Mouse (Mus musculus) kidney, embryonic 16.5 days (tissue): ENCODE results near the gene A730071L15Rik. TPM values are rescaled to one million over a fixed set of nuclear protein-coding genes. Genes with fewer than 3 reads are reported as not detected.

Experiments used
- ATAC-seq: fragments of 200-750 bp; cut with Nextera tagmentation; 2 replicates; pipeline ENCODE4 v1.8.0; 2017; ENCODE audit warnings: moderate TSS enrichment; ENCODE audit not compliant: low FRiP score, low TSS enrichment
- H3K27ac ChIP-seq: fragments of 300-500 bp; sonication (generic); 2 replicates; pipeline ENCODE4 v1.5.1; 2014; ENCODE audit warnings: low read length
- H3K27me3 ChIP-seq: fragments of 300-500 bp; sonication (generic); 2 replicates; pipeline ENCODE4 v1.6.1; 2014; ENCODE audit warnings: low read length, control low read depth, mixed read lengths; ENCODE audit not compliant: insufficient read depth
- H3K36me3 ChIP-seq: fragments of 300-500 bp; sonication (generic); 2 replicates; pipeline ENCODE4 v1.6.1; 2014; ENCODE audit warnings: low read length, control low read depth, mixed read lengths; ENCODE audit not compliant: insufficient read depth
- H3K4me1 ChIP-seq: fragments of 300-500 bp; sonication (generic); 2 replicates; pipeline ENCODE4 v1.6.1; 2014; ENCODE audit warnings: low read length, control low read depth, mixed read lengths; ENCODE audit not compliant: insufficient read depth
- H3K4me2 ChIP-seq: fragments of 300-500 bp; sonication (generic); replicated peaks from 2 replicates; pipeline ENCODE4 v1.6.1; 2014; ENCODE audit warnings: low read depth, low read length
- H3K4me3 ChIP-seq: fragments of 300-500 bp; sonication (generic); 2 replicates; pipeline ENCODE4 v1.5.1; 2014; ENCODE audit warnings: mild to moderate bottlenecking, low read length
- H3K9ac ChIP-seq: fragments of 300-500 bp; sonication (generic); replicated peaks from 2 replicates; pipeline ENCODE4 v1.6.1; 2014; ENCODE audit warnings: low read length
- H3K9me3 ChIP-seq: fragments of 300-500 bp; sonication (generic); 2 replicates; pipeline ENCODE4 v1.6.1; 2016; ENCODE audit warnings: low read length, control low read depth
- WGBS: fragments of 180-500 bp; shearing (Covaris S2); extraction: QIAGEN DNeasy Blood & Tissue Kit; methylation state at CpG from one replicate; pipeline ENCODE4 v1.1.7; 2014; 5-methylcytosine and 5-hydroxymethylcytosine counted together
- polyA plus RNA-seq: library from polyadenylated mRNA; unstranded; fragments of >200 nt; fragmentation: Nextera tagmentation; extraction: Ambion mirVana; gene quantifications from 2 replicates; pipeline ENCODE4 v1.2.1, GENCODE M21; 2015

The A730071L15Rik gene
- polyA plus RNA-seq, 1 experiment from 2014 or later: 0.49 TPM

DNA sequence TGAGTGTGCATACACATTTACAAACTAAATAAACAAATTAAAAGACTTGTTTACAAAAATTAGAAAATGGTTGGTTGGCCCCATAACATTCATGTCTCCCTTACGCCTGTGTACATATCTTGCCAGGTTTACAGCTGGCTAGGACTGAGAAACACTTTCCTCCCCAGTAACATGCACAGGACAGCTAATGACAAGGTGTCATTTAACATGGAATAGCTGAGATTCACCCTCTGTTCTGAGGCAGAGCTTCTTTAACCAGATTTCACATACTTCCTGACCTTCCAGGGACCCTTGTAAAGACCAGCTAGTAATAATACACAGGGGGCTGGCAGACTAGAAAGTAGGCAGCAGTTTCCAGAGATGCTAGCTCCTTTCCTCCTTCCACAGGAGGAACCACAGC lies 8.3 kb downstream of the A730071L15Rik start:
- Histone ChIP-seq H3K4me2 (no peak overlapping the region), H3K9me3 (peaks cover 7% of the 10 kb centered on the region), H3K27ac (no peak overlapping the region), H3K4me3 (no peak overlapping the region), H3K4me1 (no peaks in the 10 kb centered on the region), H3K9ac (no peak overlapping the region), H3K36me3 (no peaks in the 10 kb centered on the region), H3K27me3 (no peaks in the 10 kb centered on the region)
- no peak for ATAC-seq
- 91% methylated on average over 1 of the region's 1 CpGs for WGBS

DNA sequence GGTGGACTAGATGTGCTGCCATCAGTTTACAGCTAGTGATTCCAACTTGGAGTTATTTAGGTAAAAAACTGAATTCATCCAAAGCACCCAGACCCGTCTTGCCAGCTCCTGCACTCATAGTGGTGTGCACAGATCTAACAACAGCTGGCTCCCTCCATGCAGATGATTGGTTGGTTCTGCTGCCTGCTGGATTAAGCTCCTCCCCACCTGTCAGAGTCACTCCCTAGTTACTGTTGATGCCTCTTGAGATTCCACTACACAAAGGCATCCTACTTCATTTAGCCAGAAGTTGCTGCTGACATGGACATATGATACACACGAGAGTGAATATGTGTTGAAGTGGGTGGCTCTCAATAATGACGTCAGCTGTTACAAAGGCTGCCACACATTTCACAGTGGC lies 17.0 kb downstream of the A730071L15Rik start:
- no peak overlapping the region for H3K4me2 ChIP-seq
- no peaks in the 10 kb centered on the region for H3K9me3 ChIP-seq
- no peak overlapping the region for H3K4me3 ChIP-seq
- no peaks in the 10 kb centered on the region for H3K27me3 ChIP-seq
- no peak for ATAC-seq
- H3K27ac ChIP-seq: no peak overlapping the region
- H3K4me1 ChIP-seq: no peaks in the 10 kb centered on the region
- no peak overlapping the region for H3K9ac ChIP-seq
- WGBS: 58% methylated on average over 3 of the region's 3 CpGs
- no peaks in the 10 kb centered on the region for H3K36me3 ChIP-seq

DNA sequence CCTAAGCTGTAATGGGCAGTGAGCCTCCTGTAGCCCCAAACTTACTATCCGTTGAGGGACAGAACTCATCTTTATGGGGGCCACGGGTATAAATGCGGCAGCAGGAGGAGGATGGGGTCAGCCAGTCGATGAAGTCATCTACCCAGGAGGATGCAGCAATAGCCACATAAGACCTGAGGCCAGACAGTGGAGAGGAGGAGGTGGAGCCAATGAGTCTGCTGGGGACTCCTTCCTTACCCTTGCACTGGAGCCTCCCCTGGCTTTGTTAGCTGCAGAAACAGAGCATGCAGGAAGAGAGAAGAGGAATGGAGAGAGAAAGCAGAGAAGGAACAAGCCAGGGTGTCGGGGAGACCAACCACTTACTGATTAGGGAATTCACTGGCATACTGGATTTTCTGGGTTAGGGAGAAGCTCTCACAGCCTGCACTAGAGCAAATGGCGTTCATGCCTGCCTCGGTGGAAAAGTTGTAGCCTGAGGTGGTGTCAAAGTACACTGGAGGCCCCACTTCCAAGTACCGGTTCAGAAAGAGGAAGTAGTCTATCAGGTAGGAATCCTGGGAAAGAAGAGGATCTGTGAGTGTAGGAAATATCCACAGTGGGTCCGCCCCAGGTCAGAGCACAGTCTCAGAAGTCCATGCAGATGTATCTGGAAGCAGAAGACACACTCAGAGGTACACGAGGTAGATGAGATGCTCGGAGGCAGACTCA lies 18.5 kb downstream of the A730071L15Rik start:
- no peaks in the 10 kb centered on the region for H3K27me3 ChIP-seq
- no peak for ATAC-seq
- no peak overlapping the region for H3K9ac ChIP-seq
- no peak overlapping the region for H3K4me3 ChIP-seq
- no peak overlapping the region for H3K4me2 ChIP-seq
- H3K36me3 ChIP-seq: no peaks in the 10 kb centered on the region
- H3K27ac ChIP-seq: no peak overlapping the region
- H3K4me1 ChIP-seq: no peaks in the 10 kb centered on the region
- no peaks in the 10 kb centered on the region for H3K9me3 ChIP-seq
- 76% methylated on average over 11 of the region's 11 CpGs for WGBS

DNA sequence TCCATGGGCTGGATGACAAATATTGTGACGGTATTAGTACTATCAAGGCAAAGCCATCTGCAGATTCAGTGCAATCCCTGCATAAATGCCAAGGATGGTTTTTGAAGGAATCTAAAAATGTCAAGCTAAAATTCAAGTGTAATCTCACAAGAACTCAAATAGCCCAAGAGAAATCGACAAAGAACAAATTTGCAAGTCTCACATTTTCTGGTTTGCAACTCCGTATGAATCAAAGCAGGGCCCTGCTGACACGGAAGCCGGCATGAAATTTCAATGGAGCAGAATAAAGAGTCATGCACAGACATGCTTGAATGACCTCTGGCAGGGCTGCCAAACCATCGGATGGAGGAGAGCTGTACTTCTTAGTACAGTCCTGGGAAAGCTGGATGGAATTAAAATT lies 20.1 kb downstream of the A730071L15Rik start:
- ATAC-seq: no peak
- H3K4me1 ChIP-seq: no peaks in the 10 kb centered on the region
- H3K27me3 ChIP-seq: no peaks in the 10 kb centered on the region
- no peak overlapping the region for H3K4me3 ChIP-seq
- WGBS: 72% methylated on average over 6 of the region's 6 CpGs
- H3K27ac ChIP-seq: no peak overlapping the region
- no peak overlapping the region for H3K9ac ChIP-seq
- H3K36me3 ChIP-seq: no peaks in the 10 kb centered on the region
- H3K9me3 ChIP-seq: no peaks in the 10 kb centered on the region
- H3K4me2 ChIP-seq: no peak overlapping the region

DNA sequence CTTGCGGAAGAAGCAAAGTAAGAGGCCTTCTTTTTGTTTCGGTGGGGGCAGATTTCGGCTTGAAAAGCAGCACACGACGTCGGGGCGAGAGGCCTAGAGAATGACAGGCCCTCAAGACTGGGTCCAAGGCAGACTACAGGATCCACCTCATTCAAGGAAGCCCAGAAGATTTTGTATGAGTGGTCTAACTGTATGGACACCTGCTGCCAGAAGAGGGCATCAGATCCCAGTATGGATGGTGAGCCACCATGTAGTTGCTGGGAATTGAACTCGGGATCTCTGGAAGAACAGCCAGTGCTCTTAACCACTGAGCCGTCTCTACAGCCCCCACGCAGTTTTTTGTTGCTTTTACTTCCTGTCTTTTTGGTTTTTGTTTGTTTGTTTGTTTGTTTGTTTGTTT lies 22.4 kb downstream of the A730071L15Rik start:
- no peaks in the 10 kb centered on the region for H3K9me3 ChIP-seq
- no peak overlapping the region for H3K4me3 ChIP-seq
- WGBS: 90% methylated on average over 10 of the region's 10 CpGs
- no peak for ATAC-seq
- H3K4me2 ChIP-seq: no peak overlapping the region
- H3K27ac ChIP-seq: no peak overlapping the region
- no peaks in the 10 kb centered on the region for H3K36me3 ChIP-seq
- H3K27me3 ChIP-seq: no peaks in the 10 kb centered on the region
- H3K4me1 ChIP-seq: no peaks in the 10 kb centered on the region
- H3K9ac ChIP-seq: no peak overlapping the region

DNA sequence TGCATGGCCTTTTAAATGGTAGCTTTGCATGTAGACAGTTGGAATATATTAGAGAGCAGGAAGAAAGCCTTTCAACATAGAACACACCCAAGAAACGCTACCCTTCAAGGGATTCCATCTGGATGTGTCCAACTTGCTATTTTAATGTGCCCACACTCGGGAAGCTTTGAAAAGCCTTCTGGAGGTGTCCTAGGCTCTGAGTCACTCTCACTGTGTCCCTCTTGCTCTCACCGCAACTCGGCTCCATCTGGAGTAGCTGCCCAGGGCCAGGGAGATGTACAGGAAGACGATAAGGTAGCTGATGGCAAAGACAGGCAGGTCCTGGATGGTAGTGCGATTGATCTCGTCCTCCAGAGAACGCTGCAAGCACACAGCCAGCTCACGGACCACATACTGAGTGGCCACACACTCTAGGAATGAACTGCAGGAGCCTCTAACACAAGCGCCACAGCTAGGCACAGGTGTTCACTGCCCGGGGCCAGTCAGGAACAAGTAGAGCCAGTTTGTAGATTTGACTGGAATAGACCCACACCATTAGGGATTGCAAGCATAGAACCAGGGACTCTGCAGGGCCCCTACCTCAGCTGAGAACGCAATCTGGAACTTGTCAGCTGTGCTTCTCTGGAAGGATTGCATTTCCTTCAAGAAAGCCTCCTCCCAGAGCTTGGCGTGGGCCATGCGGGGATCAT lies 24.9 kb downstream of the A730071L15Rik start:
- H3K27ac ChIP-seq: no peak overlapping the region
- no peaks in the 10 kb centered on the region for H3K9me3 ChIP-seq
- no peak overlapping the region for H3K9ac ChIP-seq
- no peaks in the 10 kb centered on the region for H3K36me3 ChIP-seq
- no peak overlapping the region for H3K4me2 ChIP-seq
- no peak overlapping the region for H3K4me3 ChIP-seq
- 69% methylated on average over 14 of the region's 14 CpGs for WGBS
- ATAC-seq: 0 out of 2 replicates have a peak, but pooled peaks have one; percentile 69
- no peaks in the 10 kb centered on the region for H3K27me3 ChIP-seq
- no peaks in the 10 kb centered on the region for H3K4me1 ChIP-seq

DNA sequence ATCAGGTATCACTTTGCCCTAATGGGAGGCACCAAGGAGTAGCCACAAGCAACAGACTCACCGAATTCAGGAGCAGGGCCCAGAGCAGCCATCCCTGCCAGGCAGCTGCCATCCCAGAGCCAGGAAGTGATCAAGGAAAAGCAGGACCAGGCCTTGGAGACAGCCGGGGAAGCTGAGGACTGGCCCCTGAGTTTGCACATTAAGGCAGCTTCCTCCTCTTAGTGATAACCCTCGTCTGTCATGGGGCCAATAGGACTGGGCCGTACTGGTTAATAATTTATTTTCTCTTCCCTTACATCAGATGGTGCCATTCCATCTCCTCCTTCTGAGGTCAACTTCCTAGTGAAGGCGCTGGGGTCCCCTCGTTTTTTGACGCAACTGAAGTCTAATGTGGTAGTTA lies 30.2 kb downstream of the A730071L15Rik start, which contains the start of gene Npc1l1:
Gene Npc1l1 (minus strand): TSS at position 132 of the 400 bp plus-strand sequence.
- Histone ChIP-seq H3K27me3 (no peaks in the 10 kb centered on the region), H3K9me3 (peaks cover 2% of the 10 kb centered on the region; the same call in 1 of the 2 replicates), H3K4me1 (no peaks in the 10 kb centered on the region), H3K4me2 (no peak within 1 kb of the TSS), H3K9ac (no peak within 1 kb of the TSS), H3K4me3 (no peak within 1 kb of the TSS), H3K36me3 (no peaks in the 10 kb centered on the region), H3K27ac (no peak within 1 kb of the TSS)
- 73% methylated on average over 7 of the region's 7 CpGs for WGBS
- ATAC-seq: no peak

DNA sequence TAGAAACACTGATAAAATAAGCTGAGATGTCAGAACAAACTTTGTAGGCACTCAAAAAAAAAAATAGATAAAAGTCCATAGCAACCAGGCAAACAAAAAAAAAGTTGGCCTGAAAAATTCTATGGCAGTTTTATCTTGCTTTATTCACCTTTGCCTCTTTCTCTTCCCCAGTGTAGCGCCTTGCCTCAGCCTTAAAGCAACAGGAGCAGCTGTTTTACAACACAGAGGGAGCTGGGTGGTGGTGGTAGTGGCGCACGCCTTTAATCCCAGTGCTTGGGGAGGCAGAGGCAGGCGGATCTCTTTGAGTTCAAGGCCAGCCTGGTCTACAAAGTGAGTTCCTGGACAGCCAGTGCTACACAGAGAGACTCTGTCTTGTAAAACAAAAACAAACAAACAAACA lies 33.2 kb downstream of the A730071L15Rik start:
- ATAC-seq: no peak
- no peaks in the 10 kb centered on the region for H3K36me3 ChIP-seq
- H3K4me1 ChIP-seq: no peaks in the 10 kb centered on the region
- no peak overlapping the region for H3K9ac ChIP-seq
- WGBS: 85% methylated on average over 4 of the region's 4 CpGs
- H3K9me3 ChIP-seq: peaks cover 16% of the 10 kb centered on the region
- no peak overlapping the region for H3K4me3 ChIP-seq
- H3K27me3 ChIP-seq: no peaks in the 10 kb centered on the region
- no peak overlapping the region for H3K4me2 ChIP-seq
- H3K27ac ChIP-seq: no peak overlapping the region

DNA sequence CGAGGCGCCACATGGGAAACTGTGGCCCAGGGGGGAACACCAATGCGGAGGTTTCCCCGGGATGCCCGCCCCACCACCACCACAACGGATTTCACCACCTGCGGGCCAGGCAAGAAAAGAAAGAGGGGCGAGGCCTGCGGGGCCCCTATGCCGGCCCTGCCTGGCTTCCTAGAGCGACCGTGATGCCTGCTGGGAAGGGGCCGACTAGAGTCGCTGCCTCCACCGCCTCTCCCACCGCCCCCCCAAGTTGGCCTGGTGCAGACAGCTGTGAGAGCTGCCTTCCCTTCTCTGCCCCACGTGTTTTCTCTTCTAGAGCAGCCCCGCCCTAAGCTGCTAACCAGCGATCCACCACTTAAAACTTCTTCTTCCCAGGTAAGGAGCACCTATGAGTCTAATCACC lies 44.9 kb downstream of the A730071L15Rik start:
- Histone ChIP-seq H3K27me3 (no peaks in the 10 kb centered on the region), H3K4me2 (no peak overlapping the region), H3K9ac (no peak overlapping the region), H3K27ac (no peak overlapping the region), H3K36me3 (no peaks in the 10 kb centered on the region), H3K9me3 (no peaks in the 10 kb centered on the region), H3K4me3 (no peak overlapping the region), H3K4me1 (no peaks in the 10 kb centered on the region)
- ATAC-seq: no peak
- 58% methylated on average over 19 of the region's 19 CpGs for WGBS
